In genomic region chr9:60056131-60056530, GRCm38 (mm10) we compare ENCODE assay signal across 20 mouse cellular contexts.
DNase-seq lines count a peak whose midpoint lies in the region; TF ChIP-seq lines count a peak whose summit lies in the region.
"Had no signal": no experiment of that assay in that cellular context is flagged by ENCODE, and none has a peak within 500 bp of the region (broad histone marks: within the 10 kb centered on the region; RNA-seq: fewer than 3 reads in every experiment).

No protein-coding gene starts in this region.

- WGBS in heart, embryonic 10.5 days: 66% methylated on average over 5 of the region's 5 CpGs
- WGBS in lung, adult 2 months: 57% methylated on average over 5 of the region's 5 CpGs
- 83% methylated on average over 5 of the region's 5 CpGs for WGBS in limb, embryonic 10.5 days

- H3K27me3 ChIP-seq in heart, embryonic 10.5 days (ENCODE audit: insufficient read depth, poor library complexity, severe bottlenecking): no peaks in the 10 kb centered on the region
- no peaks in the 10 kb centered on the region for H3K27me3 ChIP-seq in limb, embryonic 10.5 days (ENCODE audit: low read depth, poor library complexity, severe bottlenecking)
- H3K27me3 ChIP-seq: embryonic facial prominence, embryonic 12.5 days; forebrain, embryonic 13.5 days; forebrain, embryonic 15.5 days had no signal

- no peak for TF ChIP-seq POLR2A in lung, adult 2 months (IDR thresholded peaks at IDR 0.05; ENCODE audit: borderline replicate concordance, extremely low read depth, low read depth, low read length)

- 0 out of 2 replicates have a peak overlapping the region, but pooled peaks have one; percentile 52 for H3K27ac ChIP-seq in heart, embryonic 10.5 days
- H3K27ac ChIP-seq in layer of hippocampus, adult 2 months: peak overlapping the region; percentile 28; the same call in 1 of the 2 replicates
- 0 out of 2 replicates have a peak overlapping the region, but pooled peaks have one; percentile 20 for H3K27ac ChIP-seq in limb, embryonic 10.5 days
- H3K27ac ChIP-seq: embryonic facial prominence, embryonic 10.5 days; embryonic facial prominence, embryonic 12.5 days; forebrain, embryonic 13.5 days; forebrain, embryonic 15.5 days had no signal

- 0 out of 2 replicates have a peak, but pooled peaks cover 2% of the 10 kb centered on the region for H3K9me3 ChIP-seq in heart, embryonic 10.5 days
- H3K9me3 ChIP-seq in limb, embryonic 10.5 days (replicated peaks): no peaks in the 10 kb centered on the region
- H3K9me3 ChIP-seq: embryonic facial prominence, embryonic 10.5 days; forebrain, embryonic 13.5 days; forebrain, embryonic 15.5 days had no signal

- H3K36me3 ChIP-seq in heart, embryonic 10.5 days: 0 out of 2 replicates have a peak, but pooled peaks cover 3% of the 10 kb centered on the region
- no peaks in the 10 kb centered on the region for H3K36me3 ChIP-seq in limb, embryonic 10.5 days
- H3K36me3 ChIP-seq: embryonic facial prominence, embryonic 10.5 days; embryonic facial prominence, embryonic 12.5 days; forebrain, embryonic 15.5 days had no signal

- H3K4me3 ChIP-seq in heart, embryonic 10.5 days: no peak overlapping the region
- H3K4me3 ChIP-seq in layer of hippocampus, adult 2 months: no peak overlapping the region
- no peak overlapping the region for H3K4me3 ChIP-seq in lung, adult 2 months (replicated peaks; ENCODE audit: extremely low read depth, low read depth, low read length)
- no peak overlapping the region for H3K4me3 ChIP-seq in limb, embryonic 10.5 days
- H3K4me3 ChIP-seq: embryonic facial prominence, embryonic 10.5 days; embryonic facial prominence, embryonic 12.5 days; forebrain, embryonic 13.5 days; forebrain, embryonic 15.5 days had no signal

- H3K4me1 ChIP-seq in heart, embryonic 10.5 days: peaks cover 7% of the 10 kb centered on the region
- peaks cover 2% of the 10 kb centered on the region; the same call in 1 of the 2 replicates for H3K4me1 ChIP-seq in lung, adult 2 months (ENCODE audit: control insufficient read depth, insufficient read depth, low read length)
- peaks cover 4% of the 10 kb centered on the region for H3K4me1 ChIP-seq in limb, embryonic 10.5 days
- H3K4me1 ChIP-seq: embryonic facial prominence, embryonic 12.5 days; forebrain, embryonic 13.5 days had no signal

- no peak for TF ChIP-seq CTCF in layer of hippocampus, adult 2 months (conservative IDR thresholded peaks at IDR 0.05)
- TF ChIP-seq CTCF in lung, adult 2 months (IDR thresholded peaks at IDR 0.05; ENCODE audit: insufficient read depth, low read length): no peak

- DNase-seq in heart, embryonic 10.5 days (ENCODE audit: low spot score): no peak
- no peak for DNase-seq in heart, postnatal 4 days
- DNase-seq in layer of hippocampus, adult 2 months (ENCODE audit: low spot score in 2 of 2): no peak
- DNase-seq in layer of hippocampus, adult 9-10 months (ENCODE audit: low spot score): no peak
- peak; percentile 24 for DNase-seq in lung, postnatal 10 days
- no peak for DNase-seq in lung, adult 2 months
- no peak for DNase-seq in limb, embryonic 10.5 days (ENCODE audit: low spot score)
- DNase-seq in right cerebral cortex, postnatal 14 days: no peak
- DNase-seq: adrenal gland, adult 8-10 months; adrenal gland, postnatal 14 days; adrenal gland, postnatal 36 days; cerebellum, adult 11-12 months; cerebellum, adult 2 months; cerebellum, adult 9-10 months; cerebellum, postnatal 10 days; cerebellum, postnatal 25 days had no signal
